Mouse (Mus musculus) CH12F3 (cell line): ENCODE results near the gene Tnfsf13b.

Source experiments
- in situ Hi-C: fragments of 300-500 bp; cut with MboI; formaldehyde crosslinking; loops from 2 replicates; pipeline ENCODE4 v1.14.3; 2020; ENCODE audit warnings: low sequenced_read_pairs

Tnfsf13b gene

DNA sequence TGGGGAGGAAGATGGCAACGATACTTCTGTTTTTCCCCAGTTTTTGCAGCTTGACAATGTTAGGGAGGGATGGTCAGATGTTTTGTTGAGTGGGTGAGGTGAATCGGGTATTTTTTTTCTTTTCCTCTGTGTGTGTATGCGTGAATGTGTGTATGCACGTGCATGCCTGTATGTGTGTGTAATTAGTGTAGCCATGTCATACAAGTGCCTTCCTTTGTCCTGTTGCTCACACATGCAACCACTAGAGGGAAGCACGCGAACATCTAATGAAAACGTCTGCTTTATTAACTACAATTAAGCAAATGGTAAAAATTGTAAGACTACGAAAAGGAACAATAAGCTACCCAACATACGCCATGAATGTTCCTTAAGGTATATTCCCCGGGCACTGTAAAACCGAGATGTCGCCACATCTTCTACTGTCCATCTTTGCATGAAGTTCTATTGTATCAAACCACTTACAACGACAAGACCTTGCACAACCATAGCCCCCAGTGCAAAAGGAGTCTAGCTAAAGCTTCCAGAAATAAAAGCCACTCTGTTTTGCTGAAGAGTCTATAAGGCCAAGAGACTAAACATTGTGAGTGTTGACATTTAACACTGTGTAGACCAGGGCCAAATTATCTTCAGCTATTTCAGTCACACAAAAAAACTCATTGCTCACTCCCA, 37.7 kb downstream of the Tnfsf13b start:
- in situ Hi-C loops: no loop called here

DNA sequence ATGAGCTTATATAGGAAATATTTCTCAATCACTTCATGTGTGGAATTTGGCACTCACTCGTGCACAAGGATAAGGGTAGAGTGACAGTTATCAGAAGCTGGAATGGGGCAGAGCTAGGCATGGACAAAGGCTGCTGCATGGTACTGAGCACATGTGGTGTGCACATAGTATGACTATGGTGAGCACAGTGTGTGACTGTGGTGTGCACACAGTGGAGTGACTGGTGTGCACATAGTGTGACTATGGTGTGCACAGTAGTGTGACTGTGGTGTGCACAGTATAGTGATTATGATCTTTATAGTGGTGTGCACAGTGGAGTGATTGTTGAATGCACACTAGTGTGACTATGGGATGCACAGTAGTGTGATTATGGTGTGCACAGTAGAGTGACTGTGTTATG, 39.5 kb downstream of the Tnfsf13b start:
- in situ Hi-C loops: no loop called here

DNA sequence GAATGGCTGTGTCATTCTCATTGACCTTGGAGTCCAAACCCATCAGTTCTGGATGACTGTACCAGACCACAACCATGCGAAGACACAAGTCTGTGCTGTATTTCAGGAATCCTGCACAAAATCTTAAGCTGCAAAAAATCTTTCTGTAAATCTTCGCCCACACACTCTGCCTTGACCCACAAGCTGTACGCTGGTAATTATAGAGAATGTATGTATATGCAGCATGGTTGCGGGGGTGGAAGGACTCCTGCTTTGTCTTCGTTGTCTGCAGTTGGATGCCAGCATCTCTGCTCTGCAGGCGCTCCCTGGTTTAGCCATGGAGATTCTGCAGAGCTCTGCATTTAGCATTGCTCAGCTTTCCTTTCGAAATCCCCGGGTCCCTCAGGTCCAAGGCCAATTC, 42.9 kb downstream of the Tnfsf13b start:
- in situ Hi-C loops: no loop called here

DNA sequence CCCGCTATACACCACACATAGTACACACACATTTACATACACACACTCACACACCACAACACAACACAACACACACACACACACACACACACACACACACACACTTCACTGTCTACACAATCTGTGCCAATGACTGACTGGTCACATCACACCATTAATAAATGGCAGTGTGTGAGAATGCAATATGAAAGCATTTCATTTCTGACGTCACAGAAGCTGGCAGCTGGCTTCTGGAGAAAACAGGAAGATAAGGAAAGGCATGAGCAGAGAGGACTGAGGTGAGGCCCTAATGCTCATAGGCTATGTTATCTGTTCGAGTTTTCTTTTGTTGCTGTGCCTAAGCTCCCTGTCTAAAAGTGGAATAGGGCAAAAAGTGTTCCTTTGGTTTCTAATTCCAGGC, 45.3 kb downstream of the Tnfsf13b start:
- in situ Hi-C loops: no loop called here

DNA sequence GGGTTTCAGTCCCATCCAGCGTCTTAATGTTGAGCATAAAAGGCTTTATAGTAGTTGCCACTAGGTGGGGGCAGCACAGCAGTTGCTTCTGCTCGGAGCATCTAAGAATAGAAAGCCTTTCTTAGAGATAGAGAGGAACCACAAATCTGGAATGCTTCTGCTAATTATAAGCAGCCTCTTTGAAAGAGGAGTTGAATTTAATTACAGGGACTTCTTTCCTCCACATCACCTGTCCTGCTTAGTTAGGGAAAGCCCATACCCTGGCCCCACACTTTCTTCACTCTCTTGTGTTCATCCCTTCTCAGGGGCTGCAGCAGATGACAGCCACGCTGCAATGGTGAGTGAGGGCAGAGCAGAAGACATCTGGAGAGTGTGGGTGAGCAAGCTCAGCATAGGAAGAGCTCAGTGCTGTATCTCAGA, 47.3 kb downstream of the Tnfsf13b start:
- in situ Hi-C loops: no loop called here

DNA sequence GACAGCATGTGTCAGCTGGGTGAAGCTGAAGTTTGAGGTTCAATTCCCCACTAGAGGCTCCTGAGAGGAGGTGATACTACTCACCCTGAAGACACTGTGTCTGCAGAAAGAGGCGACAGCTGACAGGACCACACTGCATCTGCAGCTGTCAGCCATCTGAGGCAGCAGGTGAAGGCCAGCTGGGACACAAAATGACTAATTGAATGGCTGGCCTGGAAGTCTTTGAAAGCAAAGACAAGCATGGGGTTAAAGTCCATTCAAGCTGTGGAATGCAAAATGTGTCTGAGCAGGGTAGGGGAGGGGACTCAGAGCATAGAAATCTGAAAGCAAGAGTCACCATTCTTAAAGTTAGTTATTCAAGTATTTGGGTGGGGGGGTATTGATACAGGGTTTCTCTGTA, 54.7 kb downstream of the Tnfsf13b start:
- in situ Hi-C loops: no loop called here

DNA sequence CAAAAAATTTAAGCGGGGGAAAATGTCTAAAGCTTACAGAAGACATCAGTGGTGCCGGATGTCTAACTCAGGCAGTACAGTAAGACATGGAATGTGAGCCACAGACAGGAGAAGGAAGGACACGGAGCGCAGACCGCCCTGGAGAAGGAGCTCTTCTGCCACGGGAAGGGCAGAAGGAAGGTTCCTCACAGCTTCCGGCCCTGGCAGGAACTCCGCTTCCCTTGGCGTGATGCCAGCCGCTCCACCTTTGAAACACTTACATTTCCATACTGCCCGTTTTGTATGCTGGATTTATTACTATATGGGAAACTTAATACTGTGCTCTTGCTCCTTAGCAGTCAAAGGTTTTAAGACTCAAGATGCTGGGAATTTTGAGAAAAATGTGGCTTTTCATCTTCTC, 60.6 kb downstream of the Tnfsf13b start:
- in situ Hi-C loops: no loop called here

DNA sequence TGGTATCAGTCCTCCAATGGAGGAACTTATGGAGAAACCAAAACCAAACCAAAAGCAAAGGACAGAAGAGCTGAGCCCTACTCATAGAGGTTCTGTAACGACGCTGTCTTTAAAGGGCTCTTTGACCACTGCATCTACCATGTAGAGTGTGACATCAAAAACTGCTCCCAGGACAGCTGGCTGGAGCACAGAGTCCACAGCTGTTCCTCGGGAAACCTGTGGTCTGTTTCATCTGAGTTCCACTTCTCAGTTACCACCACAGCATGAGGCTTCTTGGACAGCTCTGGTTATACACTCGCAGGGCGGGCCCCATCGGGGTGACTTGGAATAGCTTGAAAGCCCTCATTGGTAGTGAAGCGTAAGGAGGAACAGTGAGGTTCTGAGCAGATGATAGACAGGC, 61.5 kb downstream of the Tnfsf13b start:
- in situ Hi-C loops: no loop called here

DNA sequence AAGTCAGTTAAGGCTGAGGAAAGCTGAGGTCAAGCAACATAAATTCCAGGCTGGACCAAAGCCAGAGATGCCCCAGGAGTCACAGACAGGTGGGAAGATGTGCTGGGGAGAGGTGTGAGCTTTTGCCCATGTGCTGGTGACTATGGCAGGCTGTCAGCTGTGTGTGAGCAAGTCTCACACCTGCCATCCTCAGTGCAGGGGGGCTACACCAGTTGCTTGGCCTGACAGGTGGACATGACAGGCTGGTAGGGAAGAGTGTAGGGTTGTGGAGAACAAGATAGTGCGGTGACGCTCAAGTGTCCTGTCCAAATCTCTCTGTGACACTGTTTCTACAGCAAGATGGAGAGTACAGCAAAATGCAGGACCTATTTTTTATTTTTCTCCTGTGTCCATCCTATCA, 66.1 kb downstream of the Tnfsf13b start:
- in situ Hi-C loops: no loop called here
